Mouse (Mus musculus): ENCODE measurements around the gene 2700081O15Rik. TPM values are rescaled to one million over a fixed set of nuclear protein-coding genes. Genes with fewer than 3 reads are reported as not detected.
A peak's percentile ranks its signal among the peaks of the same experiment; 100 is the strongest.
"Not testable (repeated sequence)": the region's sequence is repeated elsewhere in the genome, so short reads cannot be mapped to it uniquely, and the experiment has no call there.

The 2700081O15Rik gene
- total RNA-seq (2014; fragmentation: Nextera tagmentation), result 8.4 and 10.7 TPM in 2 replicates
- 7.0 and 7.4 TPM in 2 replicates for total RNA-seq (2017)
- polyA plus RNA-seq (2012), result 23.1 and 29.4 TPM in 2 replicates

- ATAC-seq (ENCODE audit: extremely low read depth, insufficient number of reproducible peaks, low FRiP score, poor library complexity, severe bottlenecking) (no peak), DNase-seq (ENCODE audit: low spot score) (peak; percentile 85)
- Histone ChIP-seq H3K4me3 (ENCODE audit: low read depth, low read length) (peak within 1 kb of the TSS; percentile 77), H3K27me3 (ENCODE audit: insufficient read depth, low read length) (peaks cover 46% of the 10 kb centered on the region), H3K36me3 (replicated peaks) (peaks cover 29% of the 10 kb centered on the region), H3K4me1 (ENCODE audit: insufficient read depth, low read depth, low read length) (peaks cover 36% of the 10 kb centered on the region), H3K9me3 (replicated peaks) (peaks cover 1% of the 10 kb centered on the region; the same call in 1 of the 2 replicates)
- TF ChIP-seq CTCF (IDR thresholded peaks at IDR 0.05; ENCODE audit: low read depth, low read length), result no peak
- TF ChIP-seq GATA2 (IDR thresholded peaks at IDR 0.05; ENCODE audit: borderline replicate concordance, low read depth, low read length), result no peak
- no peak for TF ChIP-seq POLR2AphosphoS5 (IDR thresholded peaks at IDR 0.05; ENCODE audit: insufficient replicate concordance, low read depth, low read length)
- TF ChIP-seq GATA1 (IDR thresholded peaks at IDR 0.05; ENCODE audit: borderline replicate concordance, low read length), result no peak
- TF ChIP-seq TAL1 (conservative IDR thresholded peaks at IDR 0.05; ENCODE audit: low read depth, low read length), result no peak
Measured at GRCm38 (mm10) chr19:7416834-7417735, at the start of gene 2700081O15Rik. TSS of gene 2700081O15Rik (plus strand) at chr19:7417625.

- not testable (repeated sequence) for ATAC-seq (ENCODE audit: extremely low read depth, insufficient number of reproducible peaks, low FRiP score, poor library complexity, severe bottlenecking); H3K4me1 ChIP-seq (ENCODE audit: insufficient read depth, low read depth, low read length); H3K4me3 ChIP-seq (ENCODE audit: low read depth, low read length); DNase-seq (ENCODE audit: low spot score); H3K9me3 ChIP-seq (replicated peaks); H3K27me3 ChIP-seq (ENCODE audit: insufficient read depth, low read length)
- peaks cover 67% of the 10 kb centered on the region for H3K36me3 ChIP-seq (replicated peaks)
Measured at GRCm38 (mm10) chr19:7369469-7369868, 48.0 kb upstream of the 2700081O15Rik start.

GRCm38 (mm10) chr19:7374491-7374890 is 42.9 kb upstream of the 2700081O15Rik start:
- H3K4me3 ChIP-seq (ENCODE audit: low read depth, low read length), result peak overlapping the region; percentile 3; the same call in 1 of the 2 replicates
- ATAC-seq (ENCODE audit: extremely low read depth, insufficient number of reproducible peaks, low FRiP score, poor library complexity, severe bottlenecking) (no peak), DNase-seq (ENCODE audit: low spot score) (no peak)
- peaks cover 78% of the 10 kb centered on the region for H3K36me3 ChIP-seq (replicated peaks)
- H3K9me3 ChIP-seq (replicated peaks), result no peaks in the 10 kb centered on the region
- H3K4me1 ChIP-seq (ENCODE audit: insufficient read depth, low read depth, low read length), result peaks cover 6% of the 10 kb centered on the region
- H3K27me3 ChIP-seq (ENCODE audit: insufficient read depth, low read length), result no peaks in the 10 kb centered on the region
- TF ChIP-seq POLR2AphosphoS5 (IDR thresholded peaks at IDR 0.05; ENCODE audit: insufficient replicate concordance, low read depth, low read length) (no peak), GATA2 (IDR thresholded peaks at IDR 0.05; ENCODE audit: borderline replicate concordance, low read depth, low read length) (no peak), CTCF (IDR thresholded peaks at IDR 0.05; ENCODE audit: low read depth, low read length) (no peak), TAL1 (conservative IDR thresholded peaks at IDR 0.05; ENCODE audit: low read depth, low read length) (no peak), GATA1 (IDR thresholded peaks at IDR 0.05; ENCODE audit: borderline replicate concordance, low read length) (no peak)

- TF ChIP-seq GATA2 (IDR thresholded peaks at IDR 0.05; ENCODE audit: borderline replicate concordance, low read depth, low read length) (no peak), CTCF (IDR thresholded peaks at IDR 0.05; ENCODE audit: low read depth, low read length) (no peak), GATA1 (IDR thresholded peaks at IDR 0.05; ENCODE audit: borderline replicate concordance, low read length) (no peak), TAL1 (conservative IDR thresholded peaks at IDR 0.05; ENCODE audit: low read depth, low read length) (no peak), POLR2AphosphoS5 (IDR thresholded peaks at IDR 0.05; ENCODE audit: insufficient replicate concordance, low read depth, low read length) (no peak)
- H3K27me3 ChIP-seq (ENCODE audit: insufficient read depth, low read length), result no peaks in the 10 kb centered on the region
- H3K9me3 ChIP-seq (replicated peaks), result no peaks in the 10 kb centered on the region
- no peak for ATAC-seq (ENCODE audit: extremely low read depth, insufficient number of reproducible peaks, low FRiP score, poor library complexity, severe bottlenecking)
- H3K4me3 ChIP-seq (ENCODE audit: low read depth, low read length), result no peak overlapping the region
- no peak for DNase-seq (ENCODE audit: low spot score)
- peaks cover 24% of the 10 kb centered on the region for H3K4me1 ChIP-seq (ENCODE audit: insufficient read depth, low read depth, low read length)
- H3K36me3 ChIP-seq (replicated peaks), result peaks cover 57% of the 10 kb centered on the region
Measured at GRCm38 (mm10) chr19:7377639-7378038, 39.8 kb upstream of the 2700081O15Rik start.

GRCm38 (mm10) chr19:7381906-7382247 is 35.5 kb upstream of the 2700081O15Rik start:
- peak overlapping the region; percentile 89 for H3K4me3 ChIP-seq (ENCODE audit: low read depth, low read length)
- peaks cover 17% of the 10 kb centered on the region for H3K36me3 ChIP-seq (replicated peaks)
- no peak for ATAC-seq (ENCODE audit: extremely low read depth, insufficient number of reproducible peaks, low FRiP score, poor library complexity, severe bottlenecking)
- no peak for TF ChIP-seq TAL1 (conservative IDR thresholded peaks at IDR 0.05; ENCODE audit: low read depth, low read length)
- no peak for TF ChIP-seq GATA2 (IDR thresholded peaks at IDR 0.05; ENCODE audit: borderline replicate concordance, low read depth, low read length)
- TF ChIP-seq POLR2AphosphoS5 (IDR thresholded peaks at IDR 0.05; ENCODE audit: insufficient replicate concordance, low read depth, low read length), result no peak
- TF ChIP-seq GATA1 (IDR thresholded peaks at IDR 0.05; ENCODE audit: borderline replicate concordance, low read length), result no peak
- TF ChIP-seq CTCF (IDR thresholded peaks at IDR 0.05; ENCODE audit: low read depth, low read length), result no peak
- no peaks in the 10 kb centered on the region for H3K9me3 ChIP-seq (replicated peaks)
- H3K4me1 ChIP-seq (ENCODE audit: insufficient read depth, low read depth, low read length), result peaks cover 37% of the 10 kb centered on the region
- no peaks in the 10 kb centered on the region for H3K27me3 ChIP-seq (ENCODE audit: insufficient read depth, low read length)
- DNase-seq (ENCODE audit: low spot score), result peak; percentile 12

- H3K9me3 ChIP-seq (replicated peaks), result no peaks in the 10 kb centered on the region
- peaks cover 37% of the 10 kb centered on the region for H3K4me1 ChIP-seq (ENCODE audit: insufficient read depth, low read depth, low read length)
- ATAC-seq (ENCODE audit: extremely low read depth, insufficient number of reproducible peaks, low FRiP score, poor library complexity, severe bottlenecking) (no peak), DNase-seq (ENCODE audit: low spot score) (peak; percentile 42)
- H3K36me3 ChIP-seq (replicated peaks), result peaks cover 17% of the 10 kb centered on the region
- no peak for TF ChIP-seq TAL1 (conservative IDR thresholded peaks at IDR 0.05; ENCODE audit: low read depth, low read length)
- H3K27me3 ChIP-seq (ENCODE audit: insufficient read depth, low read length), result no peaks in the 10 kb centered on the region
- peak overlapping the region; percentile 89 for H3K4me3 ChIP-seq (ENCODE audit: low read depth, low read length)
Measured at GRCm38 (mm10) chr19:7382248-7382902, 35.0 kb upstream of the 2700081O15Rik start.
